Mouse (Mus musculus) embryonic facial prominence, embryonic 12.5 days (tissue): ENCODE measurements around the gene Sds. TPM values are rescaled to one million over a fixed set of nuclear protein-coding genes. Genes with fewer than 3 reads are reported as not detected.

Source experiments
- ATAC-seq: fragments of 200-750 bp; cut with Nextera tagmentation; 2 replicates; pipeline ENCODE4 v1.8.0; 2017; ENCODE audit not compliant: insufficient number of reproducible peaks, insufficient read depth, low FRiP score, low TSS enrichment
- H3K27ac ChIP-seq: fragments of 300-500 bp; sonication (generic); 2 replicates; pipeline ENCODE4 v1.5.1; 2016; ENCODE audit warnings: mild to moderate bottlenecking
- H3K27me3 ChIP-seq: fragments of 300-500 bp; sonication (generic); 2 replicates; pipeline ENCODE4 v1.6.1; 2016; ENCODE audit warnings: mild to moderate bottlenecking, moderate library complexity
- H3K36me3 ChIP-seq: fragments of 300-500 bp; sonication (generic); 2 replicates; pipeline ENCODE4 v1.6.1; 2016; ENCODE audit warnings: mild to moderate bottlenecking
- H3K4me1 ChIP-seq: fragments of 300-500 bp; sonication (generic); 2 replicates; pipeline ENCODE4 v1.6.1; 2016
- H3K4me2 ChIP-seq: fragments of 300-500 bp; sonication (generic); replicated peaks from 2 replicates; pipeline ENCODE4 v1.6.1; 2016; ENCODE audit warnings: mild to moderate bottlenecking, moderate library complexity
- H3K4me3 ChIP-seq: fragments of 300-500 bp; sonication (generic); 2 replicates; pipeline ENCODE4 v1.5.1; 2016; ENCODE audit warnings: mild to moderate bottlenecking
- H3K9ac ChIP-seq: fragments of 300-500 bp; sonication (generic); 2 replicates; pipeline ENCODE4 v1.6.1; 2016; ENCODE audit warnings: mild to moderate bottlenecking, moderate library complexity
- H3K9me3 ChIP-seq: fragments of 300-500 bp; sonication (generic); 2 replicates; pipeline ENCODE4 v1.6.1; 2016; ENCODE audit warnings: mild to moderate bottlenecking, moderate library complexity
- WGBS: fragments of 180-500 bp; shearing (Covaris S2); methylation state at CpG from one replicate; pipeline ENCODE4 v1.1.7; 2016; 5-methylcytosine and 5-hydroxymethylcytosine counted together
- polyA plus RNA-seq: library from polyadenylated mRNA; unstranded; fragments of >200 nt; fragmentation: Nextera tagmentation; extraction: Ambion mirVana; gene quantifications from 2 replicates; pipeline ENCODE4 v1.2.1, GENCODE M21; 2016

Sds gene
- polyA plus RNA-seq, 1 experiment from 2014 or later = not detected

DNA sequence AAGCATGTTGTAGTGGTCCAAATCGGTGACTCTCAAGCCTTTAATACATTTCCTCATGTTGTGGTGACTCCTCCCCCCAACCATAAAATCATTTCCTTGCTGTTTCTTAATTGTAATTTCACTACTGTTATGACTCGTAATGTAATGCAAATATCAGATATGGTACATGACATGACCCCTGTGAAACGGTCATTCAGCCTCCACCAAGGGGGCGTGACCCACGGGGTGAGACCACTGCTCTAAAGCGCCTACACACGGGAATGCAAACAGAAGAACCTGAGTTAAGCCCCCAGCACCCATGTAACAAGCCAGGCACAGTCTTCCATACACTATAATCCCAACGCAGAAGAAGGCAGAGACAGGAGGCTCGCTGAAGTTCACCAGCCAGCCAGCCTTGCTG is 29.5 kb downstream of the Sds start:
- Histone ChIP-seq H3K36me3 (no peaks in the 10 kb centered on the region), H3K4me3 (no peak overlapping the region), H3K27ac (no peak overlapping the region), H3K4me2 (no peak overlapping the region), H3K4me1 (peaks cover 20% of the 10 kb centered on the region), H3K9ac (no peak overlapping the region), H3K27me3 (no peaks in the 10 kb centered on the region), H3K9me3 (no peaks in the 10 kb centered on the region)
- 67% methylated on average over 9 of the region's 9 CpGs for WGBS
- ATAC-seq = no peak

DNA sequence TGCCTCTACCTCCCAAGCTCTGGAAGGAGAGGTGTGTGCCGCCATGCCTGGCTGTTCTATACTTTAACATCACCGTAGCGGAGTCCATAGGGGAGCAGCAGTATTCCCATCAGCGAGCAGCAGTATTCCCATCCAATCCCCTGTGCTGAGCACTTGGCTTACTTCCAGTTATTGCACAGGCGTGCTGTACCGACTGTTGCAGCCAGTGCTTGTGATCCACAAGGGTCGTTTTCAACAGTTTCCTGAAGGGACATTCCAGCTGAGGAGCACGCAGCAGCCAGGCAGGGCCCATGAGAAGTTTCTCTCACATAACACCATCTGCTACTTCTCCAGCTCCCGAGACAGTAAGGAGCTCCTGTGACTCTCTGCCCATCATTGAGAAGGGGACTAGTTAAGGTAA is 30.2 kb downstream of the Sds start:
- Histone ChIP-seq H3K36me3 (no peaks in the 10 kb centered on the region), H3K27ac (no peak overlapping the region), H3K4me2 (no peak overlapping the region), H3K27me3 (0 out of 2 replicates have a peak, but pooled peaks cover 2% of the 10 kb centered on the region), H3K9ac (no peak overlapping the region), H3K4me1 (peaks cover 20% of the 10 kb centered on the region), H3K4me3 (no peak overlapping the region), H3K9me3 (no peaks in the 10 kb centered on the region)
- WGBS = 60% methylated on average over 9 of the region's 9 CpGs
- no peak for ATAC-seq

DNA sequence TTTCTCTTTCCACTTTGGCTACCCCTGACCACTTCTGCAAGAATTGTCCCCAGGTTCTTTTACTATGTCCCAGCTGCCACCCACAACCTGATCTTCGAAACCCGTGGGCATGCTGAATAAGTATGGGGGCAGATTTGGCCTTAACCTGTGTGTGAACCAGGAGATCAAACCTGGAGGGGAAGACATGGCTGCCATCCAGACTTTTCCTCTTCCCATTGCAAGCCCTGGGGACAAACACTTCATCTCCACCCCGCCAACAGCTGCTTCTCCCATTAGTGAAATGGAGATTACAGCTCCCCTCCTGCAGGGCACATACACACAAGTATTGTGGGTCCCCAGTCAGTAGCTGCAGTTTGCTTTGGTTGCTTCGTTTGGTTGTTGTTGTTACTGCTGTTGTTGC is 31.0 kb downstream of the Sds start:
- H3K4me1 ChIP-seq = peaks cover 13% of the 10 kb centered on the region
- H3K36me3 ChIP-seq = no peaks in the 10 kb centered on the region
- no peak overlapping the region for H3K27ac ChIP-seq
- ATAC-seq = no peak
- no peak overlapping the region for H3K9ac ChIP-seq
- H3K4me3 ChIP-seq = no peak overlapping the region
- peaks cover 3% of the 10 kb centered on the region; the same call in 1 of the 2 replicates for H3K27me3 ChIP-seq
- no peak overlapping the region for H3K4me2 ChIP-seq
- no peaks in the 10 kb centered on the region for H3K9me3 ChIP-seq
- 55% methylated on average over 4 of the region's 4 CpGs for WGBS

DNA sequence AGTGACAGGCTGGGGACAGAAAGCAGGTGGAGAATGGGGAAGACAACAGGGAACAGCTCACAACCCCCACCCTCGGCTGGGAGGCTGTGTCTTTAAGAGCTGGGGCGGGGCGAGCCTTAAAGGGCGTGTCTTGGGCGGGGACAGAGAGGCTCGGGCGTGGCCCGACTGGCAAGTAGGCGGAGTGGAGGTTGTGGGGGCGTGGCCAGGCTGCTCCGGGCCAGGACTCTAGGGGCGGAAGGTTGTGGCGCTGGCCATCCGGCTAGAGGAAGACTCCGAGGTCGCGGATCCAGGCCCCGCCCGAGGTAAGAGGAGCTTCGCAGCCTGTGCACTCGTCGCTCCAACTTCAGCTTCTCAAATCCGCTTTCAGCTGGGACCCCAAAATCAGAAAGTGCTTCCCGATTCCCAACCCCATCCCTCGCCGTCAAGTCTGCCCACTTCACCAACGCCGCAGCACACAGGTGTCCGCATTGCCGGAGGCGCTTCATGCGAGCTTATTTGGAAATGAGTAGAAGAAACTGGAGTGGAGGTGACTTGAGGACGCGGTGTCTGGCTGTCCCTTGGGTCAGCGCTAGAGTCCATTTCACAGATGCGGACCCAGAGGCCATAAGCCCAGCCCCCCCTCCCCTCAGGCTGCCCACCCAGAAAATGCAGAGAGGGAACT is 34.8 kb downstream of the Sds start, which contains the start of gene Slc8b1:
TSS of gene Slc8b1 (plus strand) at position 187 of the 661 bp plus-strand sequence.
- H3K4me2 ChIP-seq = peak within 1 kb of the TSS; percentile 63
- peaks cover 3% of the 10 kb centered on the region; the same call in 1 of the 2 replicates for H3K27me3 ChIP-seq
- no peaks in the 10 kb centered on the region for H3K36me3 ChIP-seq
- H3K27ac ChIP-seq = no peak within 1 kb of the TSS
- no peaks in the 10 kb centered on the region for H3K9me3 ChIP-seq
- peak within 1 kb of the TSS; percentile 45 for H3K4me3 ChIP-seq
- peak within 1 kb of the TSS; percentile 0; the same call in 1 of the 2 replicates for H3K9ac ChIP-seq
- H3K4me1 ChIP-seq = peaks cover 18% of the 10 kb centered on the region
- 1% methylated on average over 34 of the region's 36 CpGs for WGBS
- peak; percentile 29; the same call in 1 of the 2 replicates for ATAC-seq

DNA sequence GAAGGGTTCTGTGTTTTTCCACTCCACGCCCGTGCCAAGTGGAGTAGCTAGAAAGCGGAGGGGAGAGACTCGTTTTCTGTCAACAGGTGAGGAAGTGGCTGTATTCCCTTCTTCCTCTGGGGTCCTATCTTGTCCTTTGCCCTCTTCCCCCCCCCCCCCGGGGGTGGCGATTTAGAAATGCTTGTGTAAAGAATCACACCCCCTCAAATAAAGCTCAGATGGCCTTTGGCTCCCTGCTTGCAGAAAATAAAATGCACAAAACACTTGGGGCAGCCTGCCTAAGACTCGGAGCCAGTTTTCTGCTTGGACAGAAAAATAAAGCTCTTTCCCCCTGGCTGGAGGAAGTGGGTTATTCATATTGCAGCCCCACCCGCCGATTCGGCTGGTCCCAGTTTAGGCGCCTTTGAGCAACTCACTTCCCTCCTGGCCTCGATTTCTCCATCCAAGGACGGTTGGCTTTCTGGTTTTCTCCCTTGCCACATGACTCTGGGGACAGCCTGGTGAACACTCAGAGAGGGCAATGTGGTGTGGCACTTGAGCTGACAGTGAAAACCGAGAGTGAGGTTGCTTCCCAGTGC is 35.4 kb downstream of the Sds start:
- WGBS = 37% methylated on average over 14 of the region's 14 CpGs
- peak overlapping the region; percentile 0; the same call in 1 of the 2 replicates for H3K9ac ChIP-seq
- H3K27me3 ChIP-seq = peaks cover 3% of the 10 kb centered on the region; the same call in 1 of the 2 replicates
- H3K4me3 ChIP-seq = peak overlapping the region; percentile 45
- peak overlapping the region; percentile 63 for H3K4me2 ChIP-seq
- no peaks in the 10 kb centered on the region for H3K9me3 ChIP-seq
- no peaks in the 10 kb centered on the region for H3K36me3 ChIP-seq
- no peak overlapping the region for H3K27ac ChIP-seq
- no peak for ATAC-seq
- peaks cover 18% of the 10 kb centered on the region for H3K4me1 ChIP-seq

DNA sequence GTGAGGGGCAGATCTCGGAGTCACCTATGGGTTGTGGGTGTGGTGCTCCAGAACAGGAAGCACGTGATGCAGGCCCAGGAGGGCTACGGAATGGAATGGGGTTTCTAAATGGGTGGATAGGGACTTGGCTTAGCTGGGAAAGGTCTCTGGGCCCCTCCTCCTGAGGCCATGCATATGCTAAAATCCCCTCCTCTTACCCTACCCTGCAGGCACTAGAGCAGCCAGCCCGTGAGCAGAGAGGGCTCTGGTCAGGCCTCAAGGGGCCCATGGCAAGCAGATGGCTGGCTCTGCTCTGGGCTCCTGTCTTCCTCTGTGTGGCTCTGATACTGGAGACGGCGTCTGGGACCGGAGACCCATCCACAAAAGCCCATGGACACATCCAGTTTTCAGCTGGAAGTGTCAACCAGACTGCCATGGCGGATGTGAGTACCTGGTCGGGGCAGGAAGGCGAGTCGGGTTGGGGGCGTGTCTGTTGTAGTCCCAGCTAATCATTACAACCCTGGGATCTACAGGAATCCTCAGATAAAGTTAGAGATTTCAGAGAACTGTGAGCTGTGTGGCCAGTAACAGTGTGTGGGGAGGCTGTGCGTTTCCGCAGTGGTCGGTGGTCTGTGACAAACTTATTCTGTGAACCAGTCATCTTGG is 36.7 kb downstream of the Sds start:
- peaks cover 18% of the 10 kb centered on the region for H3K4me1 ChIP-seq
- no peak overlapping the region for H3K4me2 ChIP-seq
- H3K36me3 ChIP-seq = no peaks in the 10 kb centered on the region
- 43% methylated on average over 15 of the region's 15 CpGs for WGBS
- no peak overlapping the region for H3K4me3 ChIP-seq
- no peak for ATAC-seq
- no peak overlapping the region for H3K9ac ChIP-seq
- no peaks in the 10 kb centered on the region for H3K9me3 ChIP-seq
- no peak overlapping the region for H3K27ac ChIP-seq
- peaks cover 3% of the 10 kb centered on the region; the same call in 1 of the 2 replicates for H3K27me3 ChIP-seq

DNA sequence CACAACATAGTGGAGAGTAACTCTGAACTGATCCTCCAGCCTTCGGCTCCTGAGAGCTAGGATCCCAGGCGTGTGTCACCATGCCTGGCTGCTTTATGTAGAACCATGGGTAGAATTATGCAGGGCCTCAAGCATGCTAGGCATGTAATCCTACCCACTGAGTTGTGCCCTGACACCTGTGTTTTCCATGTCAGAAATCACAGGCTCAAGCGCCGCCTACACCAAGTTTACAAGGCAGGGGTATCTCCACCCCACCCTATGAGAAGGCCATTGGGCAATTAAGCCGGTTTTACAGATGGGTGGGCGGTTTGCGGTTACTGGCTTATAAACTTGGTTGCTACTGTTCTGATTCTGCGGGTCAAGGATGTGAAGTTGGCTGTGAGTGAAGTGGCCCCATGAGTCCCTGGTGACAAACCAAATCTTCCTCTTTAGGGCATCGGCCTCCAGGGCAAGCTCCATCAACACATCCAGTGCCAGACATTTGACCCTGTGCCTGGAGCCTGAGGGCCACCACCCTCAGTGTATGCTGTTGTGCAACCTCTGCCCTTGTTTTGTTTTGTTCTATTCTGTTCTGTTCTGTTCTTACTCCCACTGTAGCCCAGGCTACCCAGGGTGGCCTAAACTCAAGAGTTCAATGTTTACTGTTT is 37.8 kb downstream of the Sds start:
- no peaks in the 10 kb centered on the region for H3K36me3 ChIP-seq
- H3K4me2 ChIP-seq = no peak overlapping the region
- H3K9me3 ChIP-seq = no peaks in the 10 kb centered on the region
- H3K4me3 ChIP-seq = no peak overlapping the region
- H3K4me1 ChIP-seq = peaks cover 18% of the 10 kb centered on the region
- H3K27me3 ChIP-seq = peaks cover 3% of the 10 kb centered on the region; the same call in 1 of the 2 replicates
- H3K27ac ChIP-seq = peak overlapping the region; percentile 50; the same call in 1 of the 2 replicates
- 82% methylated on average over 9 of the region's 9 CpGs for WGBS
- ATAC-seq = no peak
- H3K9ac ChIP-seq = no peak overlapping the region

DNA sequence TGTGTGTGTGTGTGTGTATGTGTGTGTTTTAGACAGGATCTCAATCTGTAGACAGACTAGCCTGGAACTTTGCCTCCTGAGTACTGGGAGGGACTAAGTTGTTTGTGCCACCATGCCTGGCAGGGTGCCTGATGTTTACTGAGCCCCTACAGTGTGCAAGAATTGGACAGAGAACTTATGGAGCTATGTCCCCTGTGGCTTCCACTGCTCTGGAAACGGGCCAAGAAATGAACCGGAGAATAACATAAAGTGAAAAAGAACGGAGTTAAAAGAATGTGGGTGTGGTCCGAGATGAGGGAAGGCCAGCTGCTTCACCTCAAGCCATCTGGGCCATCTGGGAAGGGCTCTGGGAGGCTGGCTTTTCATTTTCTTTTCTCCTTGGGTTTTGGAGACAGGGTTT is 38.4 kb downstream of the Sds start:
- H3K4me1 ChIP-seq = peaks cover 18% of the 10 kb centered on the region
- H3K36me3 ChIP-seq = no peaks in the 10 kb centered on the region
- no peak overlapping the region for H3K4me3 ChIP-seq
- peak overlapping the region; percentile 50 for H3K27ac ChIP-seq
- 16% methylated on average over 4 of the region's 4 CpGs for WGBS
- H3K9me3 ChIP-seq = no peaks in the 10 kb centered on the region
- H3K9ac ChIP-seq = no peak overlapping the region
- H3K27me3 ChIP-seq = peaks cover 3% of the 10 kb centered on the region; the same call in 1 of the 2 replicates
- no peak for ATAC-seq
- no peak overlapping the region for H3K4me2 ChIP-seq

DNA sequence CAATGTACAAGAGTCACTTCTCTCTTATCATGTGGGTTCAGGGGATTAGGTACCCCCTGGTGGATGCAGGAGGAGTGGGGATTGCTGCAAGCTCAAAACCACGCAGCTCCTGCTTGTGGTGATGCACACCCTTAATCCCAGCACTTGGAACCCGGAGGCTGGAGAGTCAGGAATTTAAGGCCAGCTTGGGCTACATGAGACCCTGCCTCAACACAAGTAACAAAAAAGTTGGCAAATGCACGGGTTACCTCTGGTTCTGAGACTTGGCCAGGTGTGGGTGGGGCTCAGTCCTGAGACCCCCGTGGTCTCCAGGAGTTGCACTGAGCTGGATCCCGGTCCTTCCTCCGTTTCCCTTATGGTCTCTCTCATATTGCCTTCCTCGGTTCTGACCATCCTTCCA is 39.1 kb downstream of the Sds start:
- H3K27ac ChIP-seq = 0 out of 2 replicates have a peak overlapping the region, but pooled peaks have one; percentile 50

DNA sequence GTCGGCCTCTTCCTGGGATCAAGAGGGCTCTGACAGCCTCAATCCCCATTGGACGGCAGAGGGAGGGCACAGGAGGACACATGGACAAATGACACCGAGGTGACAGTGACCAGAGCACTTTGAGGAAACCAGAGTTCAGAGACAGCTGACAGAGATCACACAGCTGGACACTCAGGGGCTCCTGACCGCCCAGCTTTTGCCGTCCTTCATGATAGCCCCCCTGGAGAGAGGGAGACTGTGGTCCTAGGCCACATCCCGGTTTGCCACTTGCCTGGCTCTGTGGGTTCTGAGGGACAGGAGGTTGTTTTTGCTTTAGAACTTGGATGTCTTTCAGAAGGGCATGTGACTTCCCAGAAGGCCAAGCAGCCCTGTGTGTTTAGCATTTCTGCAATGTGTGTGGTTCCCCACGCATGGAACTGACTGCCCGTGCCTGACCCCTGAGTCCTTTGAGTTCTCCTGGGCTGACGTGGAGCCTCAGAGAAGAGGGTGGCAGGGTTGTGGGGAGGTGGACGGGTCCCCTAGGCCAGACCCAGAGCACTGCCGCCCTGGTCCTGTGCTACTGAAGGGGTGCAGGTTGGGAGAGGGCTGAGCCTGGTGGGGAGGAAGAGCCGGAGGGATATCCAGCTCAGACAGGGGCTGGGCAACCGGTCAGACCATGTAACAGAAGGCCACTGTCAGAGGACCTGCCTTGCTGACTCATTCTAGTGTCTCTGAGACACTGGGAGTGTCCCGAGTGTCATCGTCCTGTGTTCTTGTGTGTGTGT is 40.1 kb downstream of the Sds start:
- H3K36me3 ChIP-seq = no peaks in the 10 kb centered on the region
- H3K9ac ChIP-seq = no peak overlapping the region
- no peak for ATAC-seq
- WGBS = 59% methylated on average over 15 of the region's 15 CpGs
- no peak overlapping the region for H3K27ac ChIP-seq
- H3K9me3 ChIP-seq = no peaks in the 10 kb centered on the region
- no peak overlapping the region for H3K4me2 ChIP-seq
- H3K27me3 ChIP-seq = peaks cover 2% of the 10 kb centered on the region; the same call in 1 of the 2 replicates
- H3K4me3 ChIP-seq = no peak overlapping the region
- H3K4me1 ChIP-seq = peaks cover 18% of the 10 kb centered on the region

More for the DNA sequence above, 39.1 kb downstream of the Sds start:
- Histone ChIP-seq H3K9me3 (no peaks in the 10 kb centered on the region), H3K4me3 (no peak overlapping the region), H3K4me2 (no peak overlapping the region), H3K36me3 (no peaks in the 10 kb centered on the region), H3K4me1 (peaks cover 18% of the 10 kb centered on the region), H3K27me3 (peaks cover 3% of the 10 kb centered on the region; the same call in 1 of the 2 replicates), H3K9ac (no peak overlapping the region)
- no peak for ATAC-seq
- WGBS = 69% methylated on average over 7 of the region's 7 CpGs

DNA sequence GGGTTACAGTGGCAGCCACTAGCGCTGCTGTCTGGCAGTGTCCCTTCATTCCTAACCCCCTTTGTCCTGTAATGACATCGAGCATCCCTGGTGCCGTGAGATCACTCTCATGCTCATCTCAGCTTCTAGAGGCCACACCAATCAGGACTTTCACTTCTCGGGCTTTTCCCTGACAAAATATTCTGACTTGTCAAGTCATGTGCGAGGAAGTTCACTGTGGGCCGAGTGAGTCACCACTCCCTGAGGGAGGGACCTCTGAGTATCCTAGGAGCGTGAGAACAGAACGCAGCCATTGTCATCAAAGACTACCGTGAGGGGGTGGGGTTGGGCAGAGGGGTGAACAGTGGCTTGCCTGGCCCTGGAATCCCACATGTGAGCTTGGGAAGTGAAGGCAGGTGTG is 41.2 kb downstream of the Sds start:
- Histone ChIP-seq H3K9me3 (no peaks in the 10 kb centered on the region), H3K27me3 (no peaks in the 10 kb centered on the region), H3K36me3 (no peaks in the 10 kb centered on the region), H3K27ac (no peak overlapping the region), H3K4me2 (no peak overlapping the region), H3K4me3 (no peak overlapping the region), H3K4me1 (peaks cover 18% of the 10 kb centered on the region), H3K9ac (no peak overlapping the region)
- no peak for ATAC-seq
- WGBS = 50% methylated on average over 9 of the region's 9 CpGs
